Mouse (Mus musculus) hindbrain, embryonic 11.5 days (tissue): Measurements from ENCODE around the gene Mctp2. TPM values are rescaled to one million over a fixed set of nuclear protein-coding genes. Genes with fewer than 3 reads are reported as not detected.

Experiments
- ATAC-seq: fragments of 200-750 bp; cut with Nextera tagmentation; 2 replicates; pipeline ENCODE4 v1.8.0; 2017; ENCODE audit warnings: mild to moderate bottlenecking, moderate TSS enrichment, moderate library complexity; ENCODE audit not compliant: low FRiP score
- DNase-seq: peaks from one replicate; pipeline ENCODE4 v3.0.0-alpha.2; 2015; ENCODE audit warnings: low spot score
- H3K27ac ChIP-seq: fragments of 300-500 bp; sonication (generic); 2 replicates; pipeline ENCODE4 v1.5.1; 2014; ENCODE audit warnings: mild to moderate bottlenecking, low read depth, low read length
- H3K27me3 ChIP-seq: fragments of 300-500 bp; sonication (generic); 2 replicates; pipeline ENCODE4 v1.6.1; 2014; ENCODE audit warnings: mild to moderate bottlenecking, low read length, moderate library complexity, mixed read lengths; ENCODE audit not compliant: control insufficient read depth, insufficient read depth
- H3K36me3 ChIP-seq: fragments of 300-500 bp; sonication (generic); 2 replicates; pipeline ENCODE4 v1.6.1; 2014; ENCODE audit warnings: mild to moderate bottlenecking, low read length, moderate library complexity, mixed read lengths; ENCODE audit not compliant: control insufficient read depth, insufficient read depth
- H3K4me1 ChIP-seq: fragments of 300-500 bp; sonication (generic); replicated peaks from 2 replicates; pipeline ENCODE4 v1.6.1; 2014; ENCODE audit warnings: low read length, mixed read lengths; ENCODE audit not compliant: control insufficient read depth, insufficient read depth
- H3K4me2 ChIP-seq: fragments of 300-500 bp; sonication (generic); replicated peaks from 2 replicates; pipeline ENCODE4 v1.6.1; 2014; ENCODE audit warnings: mild to moderate bottlenecking, low read depth, low read length
- H3K4me3 ChIP-seq: fragments of 300-500 bp; sonication (generic); 2 replicates; pipeline ENCODE4 v1.5.1; 2014; ENCODE audit warnings: low read depth, low read length
- H3K9ac ChIP-seq: fragments of 300-500 bp; sonication (generic); 2 replicates; pipeline ENCODE4 v1.6.1; 2014; ENCODE audit warnings: low read depth, low read length
- H3K9me3 ChIP-seq: fragments of 300-500 bp; sonication (generic); 2 replicates; pipeline ENCODE4 v1.6.1; 2016; ENCODE audit warnings: low read length; ENCODE audit not compliant: control insufficient read depth
- WGBS: fragments of 180-500 bp; shearing (Covaris S2); extraction: QIAGEN DNeasy Blood & Tissue Kit; methylation state at CpG from one replicate; pipeline ENCODE4 v1.1.7; 2014; 5-methylcytosine and 5-hydroxymethylcytosine counted together
- polyA plus RNA-seq: library from polyadenylated mRNA; unstranded; fragments of >200 nt; fragmentation: Nextera tagmentation; extraction: Ambion mirVana; gene quantifications from 2 replicates; pipeline ENCODE4 v1.2.1, GENCODE M21; 2014

Gene Mctp2
- polyA plus RNA-seq, 1 experiment from 2014 or later = 0.12 TPM

- whole genome bisulfite sequencing = 72% methylated on average over 4 of the region's 4 CpGs
- no peak for DNase-seq
- no peak overlapping the region for H3K9ac ChIP-seq
Measured at GRCm38 (mm10) chr7:72293784-72294538, 12.4 kb downstream of the Mctp2 start.

GRCm38 (mm10) chr7:72292232-72292913, 14.0 kb downstream of the Mctp2 start:
- ATAC-seq (no peak), DNase-seq (no peak)
- H3K4me2 ChIP-seq = no peak overlapping the region
- H3K9ac ChIP-seq = no peak overlapping the region
- no peaks in the 10 kb centered on the region for H3K36me3 ChIP-seq
- no peak overlapping the region for H3K4me3 ChIP-seq
- H3K27me3 ChIP-seq = no peaks in the 10 kb centered on the region
- no peaks in the 10 kb centered on the region for H3K4me1 ChIP-seq
- WGBS = 89% methylated on average over 8 of the region's 8 CpGs
- H3K9me3 ChIP-seq = no peaks in the 10 kb centered on the region
- H3K27ac ChIP-seq = no peak overlapping the region

More at GRCm38 (mm10) chr7:72293784-72294538, 12.4 kb downstream of the Mctp2 start:
- no peak for ATAC-seq
- Histone ChIP-seq H3K9me3 (no peaks in the 10 kb centered on the region), H3K27me3 (no peaks in the 10 kb centered on the region), H3K4me3 (no peak overlapping the region), H3K4me2 (no peak overlapping the region), H3K27ac (no peak overlapping the region), H3K4me1 (no peaks in the 10 kb centered on the region), H3K36me3 (no peaks in the 10 kb centered on the region)

- H3K27ac ChIP-seq = no peak overlapping the region
- H3K4me2 ChIP-seq = no peak overlapping the region
- ATAC-seq (no peak), DNase-seq (no peak)
- no peaks in the 10 kb centered on the region for H3K36me3 ChIP-seq
- no peak overlapping the region for H3K4me3 ChIP-seq
- H3K27me3 ChIP-seq = no peaks in the 10 kb centered on the region
- 69% methylated on average over 3 of the region's 3 CpGs for WGBS
- H3K9ac ChIP-seq = no peak overlapping the region
- H3K4me1 ChIP-seq = no peaks in the 10 kb centered on the region
- no peaks in the 10 kb centered on the region for H3K9me3 ChIP-seq
Measured at GRCm38 (mm10) chr7:72280721-72281120, 25.7 kb downstream of the Mctp2 start.

- Histone ChIP-seq H3K9me3 (no peaks in the 10 kb centered on the region), H3K27me3 (no peaks in the 10 kb centered on the region), H3K4me3 (no peak overlapping the region), H3K9ac (no peak overlapping the region), H3K4me2 (no peak overlapping the region), H3K36me3 (no peaks in the 10 kb centered on the region), H3K27ac (no peak overlapping the region), H3K4me1 (no peaks in the 10 kb centered on the region)
- DNase-seq (no peak), ATAC-seq (no peak)
- WGBS = 91% methylated on average over 2 of the region's 2 CpGs
Measured at GRCm38 (mm10) chr7:72278412-72278811, 28.0 kb downstream of the Mctp2 start.

- Histone ChIP-seq H3K4me1 (no peaks in the 10 kb centered on the region), H3K27me3 (no peaks in the 10 kb centered on the region), H3K27ac (no peak overlapping the region), H3K9ac (no peak overlapping the region), H3K9me3 (no peaks in the 10 kb centered on the region), H3K4me2 (no peak overlapping the region), H3K36me3 (no peaks in the 10 kb centered on the region), H3K4me3 (no peak overlapping the region)
- DNase-seq (no peak), ATAC-seq (no peak)
- 84% methylated on average over 5 of the region's 5 CpGs for WGBS
Measured at GRCm38 (mm10) chr7:72275513-72275912, 30.9 kb downstream of the Mctp2 start.

- Histone ChIP-seq H3K9ac (no peak overlapping the region), H3K4me3 (no peak overlapping the region), H3K27me3 (no peaks in the 10 kb centered on the region), H3K4me1 (no peaks in the 10 kb centered on the region), H3K4me2 (no peak overlapping the region), H3K27ac (no peak overlapping the region), H3K36me3 (no peaks in the 10 kb centered on the region), H3K9me3 (no peaks in the 10 kb centered on the region)
- 90% methylated on average over 6 of the region's 6 CpGs for WGBS
- ATAC-seq (no peak), DNase-seq (no peak)
Measured at GRCm38 (mm10) chr7:72271546-72271945, 34.9 kb downstream of the Mctp2 start.

GRCm38 (mm10) chr7:72269994-72270393, 36.4 kb downstream of the Mctp2 start:
- no peaks in the 10 kb centered on the region for H3K4me1 ChIP-seq
- ATAC-seq (no peak), DNase-seq (no peak)
- no peaks in the 10 kb centered on the region for H3K27me3 ChIP-seq
- H3K9me3 ChIP-seq = no peaks in the 10 kb centered on the region
- WGBS = 88% methylated on average over 6 of the region's 6 CpGs
- no peaks in the 10 kb centered on the region for H3K36me3 ChIP-seq
- no peak overlapping the region for H3K4me2 ChIP-seq
- no peak overlapping the region for H3K4me3 ChIP-seq
- no peak overlapping the region for H3K27ac ChIP-seq
- H3K9ac ChIP-seq = no peak overlapping the region

GRCm38 (mm10) chr7:72260766-72261655, 45.4 kb downstream of the Mctp2 start:
- DNase-seq = no peak
- Histone ChIP-seq H3K9ac (no peak overlapping the region), H3K4me1 (no peaks in the 10 kb centered on the region), H3K4me3 (no peak overlapping the region), H3K27me3 (no peaks in the 10 kb centered on the region), H3K9me3 (no peaks in the 10 kb centered on the region), H3K27ac (no peak overlapping the region), H3K36me3 (no peaks in the 10 kb centered on the region), H3K4me2 (no peak overlapping the region)
- WGBS = 92% methylated on average over 8 of the region's 8 CpGs
- no peak for ATAC-seq
